Mouse (Mus musculus) hindbrain, postnatal 0 days (tissue): ENCODE measurements around the gene Mob3b. TPM values are rescaled to one million over a fixed set of nuclear protein-coding genes. Genes with fewer than 3 reads are reported as not detected.

Source experiments
- ATAC-seq: fragments of 200-750 bp; cut with Nextera tagmentation; 2 replicates; pipeline ENCODE4 v1.8.0; 2017; ENCODE audit warnings: mild to moderate bottlenecking, moderate TSS enrichment, moderate library complexity
- DNase-seq: peaks from one replicate; pipeline ENCODE4 v3.0.0-alpha.2; 2015; ENCODE audit warnings: low spot score
- H3K27ac ChIP-seq: fragments of 300-500 bp; sonication (generic); 2 replicates; pipeline ENCODE4 v1.5.1; 2014; ENCODE audit warnings: mild to moderate bottlenecking
- H3K27me3 ChIP-seq: fragments of 300-500 bp; sonication (generic); 2 replicates; pipeline ENCODE4 v1.6.1; 2014; ENCODE audit warnings: low read length, mixed read lengths; ENCODE audit not compliant: insufficient read depth
- H3K36me3 ChIP-seq: fragments of 300-500 bp; sonication (generic); 2 replicates; pipeline ENCODE4 v1.6.1; 2014; ENCODE audit warnings: low read length, mixed read lengths; ENCODE audit not compliant: insufficient read depth
- H3K4me1 ChIP-seq: fragments of 300-500 bp; sonication (generic); 2 replicates; pipeline ENCODE4 v1.6.1; 2014; ENCODE audit warnings: antibody characterized with exemption, low read length, mixed read lengths; ENCODE audit not compliant: insufficient read depth
- H3K4me2 ChIP-seq: fragments of 300-500 bp; sonication (generic); 2 replicates; pipeline ENCODE4 v1.6.1; 2014; ENCODE audit warnings: low read depth, mild to moderate bottlenecking, low read length, moderate library complexity, mixed read lengths
- H3K4me3 ChIP-seq: fragments of 300-500 bp; sonication (generic); 2 replicates; pipeline ENCODE4 v1.5.1; 2014; ENCODE audit warnings: low read length
- H3K9ac ChIP-seq: fragments of 300-500 bp; sonication (generic); replicated peaks from 2 replicates; pipeline ENCODE4 v1.6.1; 2014; ENCODE audit warnings: mild to moderate bottlenecking, low read length, moderate library complexity, mixed read lengths
- H3K9me3 ChIP-seq: fragments of 300-500 bp; sonication (generic); 2 replicates; pipeline ENCODE4 v1.6.1; 2016; ENCODE audit warnings: low read length, mixed read lengths
- CTCF ChIP-seq: IDR thresholded peaks from 2 replicates; pipeline ENCODE4 v1.5.1; 2016; ENCODE audit warnings: antibody characterized with exemption, control low read depth, low read depth
- WGBS: fragments of 180-500 bp; shearing (Covaris S2); extraction: QIAGEN DNeasy Blood & Tissue Kit; methylation state at CpG from one replicate; pipeline ENCODE4 v1.1.7; 2014; 5-methylcytosine and 5-hydroxymethylcytosine counted together
- polyA plus RNA-seq: library from polyadenylated mRNA; unstranded; fragments of >200 nt; fragmentation: Nextera tagmentation; extraction: Ambion mirVana; gene quantifications from 2 replicates; pipeline ENCODE4 v1.2.1, GENCODE M21; 2015
- total RNA-seq: library from RNA; depleted of rRNA; stranded (reverse); fragments of >200 nt; gene quantifications from 2 replicates; pipeline ENCODE4 v1.2.3, GENCODE M21; 2014

Gene Mob3b
- total and polyA plus RNA-seq, 2 experiments from 2014 or later: 2.9 to 3.2 TPM

- ATAC-seq: no peak
- WGBS: 89% methylated on average over 4 of the region's 4 CpGs
- Histone ChIP-seq H3K9ac (no peak within 1 kb of the TSS), H3K27ac (no peak within 1 kb of the TSS), H3K4me1 (peaks cover 9% of the 10 kb centered on the region; the same call in 1 of the 2 replicates), H3K36me3 (no peaks in the 10 kb centered on the region), H3K4me3 (no peak within 1 kb of the TSS), H3K27me3 (no peaks in the 10 kb centered on the region), H3K9me3 (no peaks in the 10 kb centered on the region), H3K4me2 (no peak within 1 kb of the TSS)
- TF ChIP-seq CTCF: no peak
- no peak for DNase-seq
Observed at GRCm38 (mm10) chr4:35151756-35152155, 5.5 kb downstream of the Mob3b start, which contains the start of gene Ifnk. Ifnk (plus strand) TSS chr4:35152056.

GRCm38 (mm10) chr4:35150706-35151105 is 6.6 kb downstream of the Mob3b start:
- Histone ChIP-seq H3K36me3 (no peaks in the 10 kb centered on the region), H3K27me3 (no peaks in the 10 kb centered on the region), H3K4me1 (0 out of 2 replicates have a peak, but pooled peaks cover 3% of the 10 kb centered on the region), H3K9me3 (no peaks in the 10 kb centered on the region), H3K4me2 (no peak overlapping the region), H3K4me3 (no peak overlapping the region), H3K27ac (no peak overlapping the region), H3K9ac (no peak overlapping the region)
- 86% methylated on average over 3 of the region's 3 CpGs for WGBS
- DNase-seq (no peak), ATAC-seq (no peak)
- TF ChIP-seq CTCF: no peak

GRCm38 (mm10) chr4:35148326-35148725 is 9.0 kb downstream of the Mob3b start:
- Histone ChIP-seq H3K27ac (no peak overlapping the region), H3K4me3 (no peak overlapping the region), H3K9ac (no peak overlapping the region), H3K36me3 (no peaks in the 10 kb centered on the region), H3K9me3 (no peaks in the 10 kb centered on the region), H3K27me3 (no peaks in the 10 kb centered on the region), H3K4me2 (no peak overlapping the region), H3K4me1 (no peaks in the 10 kb centered on the region)
- 90% methylated on average over 4 of the region's 4 CpGs for WGBS
- no peak for DNase-seq
- TF ChIP-seq CTCF: no peak
- ATAC-seq: no peak

- Histone ChIP-seq H3K36me3 (no peaks in the 10 kb centered on the region), H3K27ac (no peak overlapping the region), H3K4me2 (no peak overlapping the region), H3K4me1 (no peaks in the 10 kb centered on the region), H3K4me3 (no peak overlapping the region), H3K9ac (no peak overlapping the region), H3K27me3 (no peaks in the 10 kb centered on the region), H3K9me3 (no peaks in the 10 kb centered on the region)
- TF ChIP-seq CTCF: no peak
- WGBS: 90% methylated on average over 5 of the region's 5 CpGs
- ATAC-seq (no peak), DNase-seq (no peak)
Observed at GRCm38 (mm10) chr4:35146597-35146996, 10.7 kb downstream of the Mob3b start.

GRCm38 (mm10) chr4:35145726-35146125 is 11.6 kb downstream of the Mob3b start:
- Histone ChIP-seq H3K36me3 (no peaks in the 10 kb centered on the region), H3K4me1 (no peaks in the 10 kb centered on the region), H3K4me3 (no peak overlapping the region), H3K27ac (no peak overlapping the region), H3K4me2 (no peak overlapping the region), H3K9me3 (no peaks in the 10 kb centered on the region), H3K27me3 (no peaks in the 10 kb centered on the region), H3K9ac (no peak overlapping the region)
- TF ChIP-seq CTCF: no peak
- WGBS: 85% methylated on average over 10 of the region's 10 CpGs
- ATAC-seq (no peak), DNase-seq (no peak)

- Histone ChIP-seq H3K27ac (no peak overlapping the region), H3K4me3 (no peak overlapping the region), H3K27me3 (no peaks in the 10 kb centered on the region), H3K9ac (no peak overlapping the region), H3K4me2 (no peak overlapping the region), H3K9me3 (no peaks in the 10 kb centered on the region), H3K4me1 (no peaks in the 10 kb centered on the region), H3K36me3 (no peaks in the 10 kb centered on the region)
- no peak for TF ChIP-seq CTCF
- ATAC-seq: no peak
- WGBS: 76% methylated on average over 12 of the region's 12 CpGs
- DNase-seq: no peak
Observed at GRCm38 (mm10) chr4:35143472-35144102, 13.7 kb downstream of the Mob3b start.

GRCm38 (mm10) chr4:35140317-35140716 is 17.0 kb downstream of the Mob3b start:
- H3K4me3 ChIP-seq: no peak overlapping the region
- DNase-seq (no peak), ATAC-seq (no peak)
- no peak overlapping the region for H3K27ac ChIP-seq
- 78% methylated on average over 6 of the region's 6 CpGs for WGBS
- no peaks in the 10 kb centered on the region for H3K4me1 ChIP-seq
- no peak overlapping the region for H3K9ac ChIP-seq
- no peaks in the 10 kb centered on the region for H3K9me3 ChIP-seq
- TF ChIP-seq CTCF: no peak
- H3K27me3 ChIP-seq: no peaks in the 10 kb centered on the region
- no peaks in the 10 kb centered on the region for H3K36me3 ChIP-seq
- H3K4me2 ChIP-seq: no peak overlapping the region
